Mouse (Mus musculus): ENCODE results near the gene Fbxo24. TPM values are rescaled to one million over a fixed set of nuclear protein-coding genes. Genes with fewer than 3 reads are reported as not detected.
"Not testable (repeated sequence)": the region's sequence is repeated elsewhere in the genome, so short reads cannot be mapped to it uniquely, and the experiment has no call there.

Fbxo24 gene
- polyA plus RNA-seq, 1 experiment: 0.31 TPM

- peak overlapping the region; percentile 85 for H3K4me3 ChIP-seq (replicated peaks; ENCODE audit: insufficient read depth, low read depth, low read length)
Observed at GRCm38 (mm10) chr5:137627991-137628390, 811 bp downstream of the Fbxo24 start.

GRCm38 (mm10) chr5:137623937-137624530 lies 4.8 kb downstream of the Fbxo24 start:
- no peak for DNase-seq
- TF ChIP-seq CTCF (IDR thresholded peaks at IDR 0.05; ENCODE audit: borderline replicate concordance, insufficient read depth, low read depth, low read length) (no peak), POLR2A (IDR thresholded peaks at IDR 0.05; ENCODE audit: borderline replicate concordance, insufficient read depth, low read length) (no peak)
- Histone ChIP-seq H3K4me1 (ENCODE audit: control insufficient read depth, insufficient read depth, low read length) (no peaks in the 10 kb centered on the region), H3K27me3 (ENCODE audit: control insufficient read depth, insufficient read depth, low read length) (no peaks in the 10 kb centered on the region), H3K27ac (ENCODE audit: insufficient read depth, low read length) (no peak overlapping the region), H3K4me3 (replicated peaks; ENCODE audit: insufficient read depth, low read depth, low read length) (no peak overlapping the region)
- 87% methylated on average over 11 of the region's 11 CpGs for WGBS

More at GRCm38 (mm10) chr5:137627991-137628390, 811 bp downstream of the Fbxo24 start:
- no peak for DNase-seq
- TF ChIP-seq POLR2A (IDR thresholded peaks at IDR 0.05; ENCODE audit: borderline replicate concordance, insufficient read depth, low read length): no peak
- TF ChIP-seq CTCF (IDR thresholded peaks at IDR 0.05; ENCODE audit: borderline replicate concordance, insufficient read depth, low read depth, low read length): no peak
- Histone ChIP-seq H3K27ac (ENCODE audit: insufficient read depth, low read length) (peak overlapping the region; percentile 88), H3K27me3 (ENCODE audit: control insufficient read depth, insufficient read depth, low read length) (no peaks in the 10 kb centered on the region), H3K4me1 (ENCODE audit: control insufficient read depth, insufficient read depth, low read length) (peaks cover 18% of the 10 kb centered on the region)
- WGBS: 2% methylated on average over 9 of the region's 9 CpGs

GRCm38 (mm10) chr5:137615347-137615746 lies 13.5 kb downstream of the Fbxo24 start:
- TF ChIP-seq POLR2A (IDR thresholded peaks at IDR 0.05; ENCODE audit: borderline replicate concordance, insufficient read depth, low read length) (no peak), CTCF (IDR thresholded peaks at IDR 0.05; ENCODE audit: borderline replicate concordance, insufficient read depth, low read depth, low read length) (no peak)
- 87% methylated on average over 7 of the region's 7 CpGs for WGBS

GRCm38 (mm10) chr5:137614921-137615320 lies 13.9 kb downstream of the Fbxo24 start:
- H3K4me1 ChIP-seq (ENCODE audit: control insufficient read depth, insufficient read depth, low read length); H3K27me3 ChIP-seq (ENCODE audit: control insufficient read depth, insufficient read depth, low read length); DNase-seq; H3K4me3 ChIP-seq (replicated peaks; ENCODE audit: insufficient read depth, low read depth, low read length); H3K27ac ChIP-seq (ENCODE audit: insufficient read depth, low read length): not testable (repeated sequence)
- WGBS: 89% methylated on average over 2 of the region's 2 CpGs

More at GRCm38 (mm10) chr5:137615347-137615746, 13.5 kb downstream of the Fbxo24 start:
- H3K27ac ChIP-seq (ENCODE audit: insufficient read depth, low read length): no peak overlapping the region
- no peak overlapping the region for H3K4me3 ChIP-seq (replicated peaks; ENCODE audit: insufficient read depth, low read depth, low read length)
- H3K4me1 ChIP-seq (ENCODE audit: control insufficient read depth, insufficient read depth, low read length): no peaks in the 10 kb centered on the region
- no peak for DNase-seq
- H3K27me3 ChIP-seq (ENCODE audit: control insufficient read depth, insufficient read depth, low read length): no peaks in the 10 kb centered on the region

GRCm38 (mm10) chr5:137613550-137613949 lies 15.3 kb downstream of the Fbxo24 start, which contains the start of gene Pcolce:
Gene Pcolce, minus strand, starts transcription at chr5:137613784.
- 70% methylated on average over 11 of the region's 11 CpGs for WGBS
- no peak for DNase-seq
- no peak for TF ChIP-seq POLR2A (IDR thresholded peaks at IDR 0.05; ENCODE audit: borderline replicate concordance, insufficient read depth, low read length)
- TF ChIP-seq CTCF (IDR thresholded peaks at IDR 0.05; ENCODE audit: borderline replicate concordance, insufficient read depth, low read depth, low read length): no peak
- Histone ChIP-seq H3K27ac (ENCODE audit: insufficient read depth, low read length) (no peak within 1 kb of the TSS), H3K27me3 (ENCODE audit: control insufficient read depth, insufficient read depth, low read length) (no peaks in the 10 kb centered on the region), H3K4me1 (ENCODE audit: control insufficient read depth, insufficient read depth, low read length) (no peaks in the 10 kb centered on the region), H3K4me3 (replicated peaks; ENCODE audit: insufficient read depth, low read depth, low read length) (no peak within 1 kb of the TSS)

- TF ChIP-seq CTCF (IDR thresholded peaks at IDR 0.05; ENCODE audit: borderline replicate concordance, insufficient read depth, low read depth, low read length): no peak
- WGBS: 71% methylated on average over 5 of the region's 5 CpGs
- no peak for DNase-seq
- no peaks in the 10 kb centered on the region for H3K27me3 ChIP-seq (ENCODE audit: control insufficient read depth, insufficient read depth, low read length)
- H3K4me3 ChIP-seq (replicated peaks; ENCODE audit: insufficient read depth, low read depth, low read length): no peak overlapping the region
- H3K27ac ChIP-seq (ENCODE audit: insufficient read depth, low read length): no peak overlapping the region
- 0 out of 2 replicates have a peak, but pooled peaks cover 2% of the 10 kb centered on the region for H3K4me1 ChIP-seq (ENCODE audit: control insufficient read depth, insufficient read depth, low read length)
Observed at GRCm38 (mm10) chr5:137613076-137613475, 15.7 kb downstream of the Fbxo24 start.

GRCm38 (mm10) chr5:137611245-137611602 lies 17.6 kb downstream of the Fbxo24 start:
- peaks cover 3% of the 10 kb centered on the region; the same call in 1 of the 2 replicates for H3K4me1 ChIP-seq (ENCODE audit: control insufficient read depth, insufficient read depth, low read length)
- no peak overlapping the region for H3K4me3 ChIP-seq (replicated peaks; ENCODE audit: insufficient read depth, low read depth, low read length)
- no peak for DNase-seq
- no peak overlapping the region for H3K27ac ChIP-seq (ENCODE audit: insufficient read depth, low read length)
- WGBS: 14% methylated on average over 6 of the region's 6 CpGs
- no peak for TF ChIP-seq POLR2A (IDR thresholded peaks at IDR 0.05; ENCODE audit: borderline replicate concordance, insufficient read depth, low read length)
- no peak for TF ChIP-seq CTCF (IDR thresholded peaks at IDR 0.05; ENCODE audit: borderline replicate concordance, insufficient read depth, low read depth, low read length)
- H3K27me3 ChIP-seq (ENCODE audit: control insufficient read depth, insufficient read depth, low read length): no peaks in the 10 kb centered on the region

GRCm38 (mm10) chr5:137610548-137611244 lies 18.1 kb downstream of the Fbxo24 start:
- H3K4me1 ChIP-seq (ENCODE audit: control insufficient read depth, insufficient read depth, low read length): peaks cover 3% of the 10 kb centered on the region; the same call in 1 of the 2 replicates
- no peak overlapping the region for H3K27ac ChIP-seq (ENCODE audit: insufficient read depth, low read length)
- no peak overlapping the region for H3K4me3 ChIP-seq (replicated peaks; ENCODE audit: insufficient read depth, low read depth, low read length)
- no peaks in the 10 kb centered on the region for H3K27me3 ChIP-seq (ENCODE audit: control insufficient read depth, insufficient read depth, low read length)
- 25% methylated on average over 12 of the region's 12 CpGs for WGBS
- TF ChIP-seq CTCF (IDR thresholded peaks at IDR 0.05; ENCODE audit: borderline replicate concordance, insufficient read depth, low read depth, low read length) (no peak), POLR2A (IDR thresholded peaks at IDR 0.05; ENCODE audit: borderline replicate concordance, insufficient read depth, low read length) (no peak)
- DNase-seq: no peak

Data from cerebellum, adult 2 months (tissue).